14 mouse cellular contexts compared by ENCODE assay signal in genomic region chr6:146230373-146230788, GRCm38 (mm10).
DNase-seq lines count a peak whose midpoint lies in the region; ATAC-seq and TF ChIP-seq lines count a peak whose summit lies in the region.
"Had no signal": no experiment of that assay in that cellular context is flagged by ENCODE, and none has a peak within 500 bp of the region (broad histone marks: within the 10 kb centered on the region; RNA-seq: fewer than 3 reads in every experiment).

No protein-coding gene starts in this region.

- H3K27me3 ChIP-seq in forebrain, postnatal 0 days (ENCODE audit: insufficient read depth, low read length): no peaks in the 10 kb centered on the region
- H3K27me3 ChIP-seq in forebrain, embryonic 12.5 days: no peaks in the 10 kb centered on the region
- H3K27me3 ChIP-seq in liver, embryonic 15.5 days: no peaks in the 10 kb centered on the region
- H3K27me3 ChIP-seq in kidney, embryonic 14.5 days (ENCODE audit: control insufficient read depth, insufficient read depth, low read length): no peaks in the 10 kb centered on the region
- H3K27me3 ChIP-seq: limb, embryonic 15.5 days; midbrain, embryonic 12.5 days had no signal

- no peak overlapping the region for H3K4me2 ChIP-seq in forebrain, postnatal 0 days (ENCODE audit: low read depth)
- H3K4me2 ChIP-seq in forebrain, embryonic 12.5 days: no peak overlapping the region
- peak overlapping the region; percentile 73 for H3K4me2 ChIP-seq in liver, embryonic 15.5 days
- H3K4me2 ChIP-seq in kidney, embryonic 14.5 days (replicated peaks; ENCODE audit: low read depth, low read length): no peak overlapping the region
- H3K4me2 ChIP-seq: hindbrain, embryonic 14.5 days; limb, embryonic 15.5 days; midbrain, embryonic 12.5 days had no signal

- no peak overlapping the region for H3K27ac ChIP-seq in forebrain, postnatal 0 days (ENCODE audit: low read depth, low read length)
- no peak overlapping the region for H3K27ac ChIP-seq in forebrain, embryonic 12.5 days
- peak overlapping the region; percentile 90 for H3K27ac ChIP-seq in liver, embryonic 15.5 days (replicated peaks)
- no peak overlapping the region for H3K27ac ChIP-seq in kidney, embryonic 14.5 days (ENCODE audit: low read depth, low read length)
- H3K27ac ChIP-seq: forebrain, embryonic 10.5 days; hindbrain, embryonic 14.5 days; limb, embryonic 15.5 days; midbrain, embryonic 12.5 days had no signal

- H3K4me1 ChIP-seq in forebrain, postnatal 0 days (ENCODE audit: insufficient read depth): 0 out of 2 replicates have a peak, but pooled peaks cover 3% of the 10 kb centered on the region
- peaks cover 12% of the 10 kb centered on the region for H3K4me1 ChIP-seq in forebrain, embryonic 12.5 days
- H3K4me1 ChIP-seq in liver, embryonic 15.5 days (replicated peaks): peaks cover 52% of the 10 kb centered on the region
- H3K4me1 ChIP-seq in kidney, embryonic 14.5 days (ENCODE audit: control insufficient read depth, insufficient read depth, low read length): no peaks in the 10 kb centered on the region
- H3K4me1 ChIP-seq: limb, embryonic 15.5 days had no signal

- 51% methylated on average over 9 of the region's 9 CpGs for WGBS in forebrain, postnatal 0 days
- WGBS in forebrain, embryonic 12.5 days: 67% methylated on average over 9 of the region's 9 CpGs
- WGBS in liver, embryonic 15.5 days (ENCODE audit: insufficient replicate concordance): 23% methylated on average over 9 of the region's 9 CpGs
- 65% methylated on average over 9 of the region's 9 CpGs for WGBS in kidney, embryonic 14.5 days

- peak; percentile 40; the same call in 1 of the 2 replicates for ATAC-seq in forebrain, postnatal 0 days
- no peak for ATAC-seq in forebrain, embryonic 12.5 days (ENCODE audit: low FRiP score)
- ATAC-seq in liver, embryonic 15.5 days (ENCODE audit: insufficient read depth): peak; percentile 92
- no peak for ATAC-seq in kidney, embryonic 14.5 days (ENCODE audit: low FRiP score, low TSS enrichment)

- H3K4me3 ChIP-seq in forebrain, postnatal 0 days (ENCODE audit: low read depth, low read length): no peak overlapping the region
- no peak overlapping the region for H3K4me3 ChIP-seq in forebrain, embryonic 12.5 days (replicated peaks)
- peak overlapping the region; percentile 40 for H3K4me3 ChIP-seq in liver, embryonic 15.5 days (replicated peaks)
- H3K4me3 ChIP-seq in kidney, embryonic 14.5 days (ENCODE audit: low read length): no peak overlapping the region
- H3K4me3 ChIP-seq: forebrain, embryonic 10.5 days; limb, embryonic 15.5 days; midbrain, embryonic 12.5 days had no signal

- no peaks in the 10 kb centered on the region for H3K9me3 ChIP-seq in forebrain, postnatal 0 days (ENCODE audit: low read length)
- no peaks in the 10 kb centered on the region for H3K9me3 ChIP-seq in forebrain, embryonic 12.5 days
- H3K9me3 ChIP-seq in liver, embryonic 15.5 days (replicated peaks): no peaks in the 10 kb centered on the region
- no peaks in the 10 kb centered on the region for H3K9me3 ChIP-seq in kidney, embryonic 14.5 days (ENCODE audit: control insufficient read depth, low read length)
- H3K9me3 ChIP-seq: forebrain, embryonic 10.5 days; limb, embryonic 15.5 days; midbrain, embryonic 12.5 days had no signal

- H3K9ac ChIP-seq in forebrain, postnatal 0 days: no peak overlapping the region
- H3K9ac ChIP-seq in forebrain, embryonic 12.5 days: no peak overlapping the region
- H3K9ac ChIP-seq in liver, embryonic 15.5 days: peak overlapping the region; percentile 41
- no peak overlapping the region for H3K9ac ChIP-seq in kidney, embryonic 14.5 days (ENCODE audit: low read depth, low read length)
- H3K9ac ChIP-seq: hindbrain, embryonic 14.5 days; limb, embryonic 15.5 days; midbrain, embryonic 12.5 days had no signal

- no peaks in the 10 kb centered on the region for H3K36me3 ChIP-seq in forebrain, postnatal 0 days (ENCODE audit: insufficient read depth)
- no peaks in the 10 kb centered on the region for H3K36me3 ChIP-seq in forebrain, embryonic 12.5 days (replicated peaks)
- peaks cover 54% of the 10 kb centered on the region for H3K36me3 ChIP-seq in liver, embryonic 15.5 days (replicated peaks)
- no peaks in the 10 kb centered on the region for H3K36me3 ChIP-seq in kidney, embryonic 14.5 days (ENCODE audit: control insufficient read depth, insufficient read depth, low read length)
- H3K36me3 ChIP-seq: forebrain, embryonic 10.5 days; limb, embryonic 15.5 days; midbrain, embryonic 12.5 days had no signal

- no peak for DNase-seq in forebrain, postnatal 0 days
- DNase-seq in A20 (ENCODE audit: low read depth, low spot score): peak; percentile 39
- DNase-seq in c-Kit-positive CD71-positive TER-119-positive erythroid progenitor cells, embryonic 14.5 days (ENCODE audit: low spot score): peak; percentile 59
- no peak for DNase-seq in thymus, postnatal 10 days (ENCODE audit: low spot score in 2 of 2)
- no peak for DNase-seq in right cerebral cortex, postnatal 14 days
- DNase-seq: gastrocnemius, postnatal 14 days; kidney, postnatal 10 days had no signal

- no peak for TF ChIP-seq CTCF in forebrain, postnatal 0 days (IDR thresholded peaks at IDR 0.05; ENCODE audit: low read depth)

Comparison
In these comparisons a context has a peak if more than half of its experiments do, and no peak if none do; other contexts are left out.
1. ATAC-seq: peak in forebrain, postnatal 0 days (single experiment) and liver, embryonic 15.5 days (single experiment); none in forebrain, embryonic 12.5 days (single experiment) and kidney, embryonic 14.5 days (single experiment).
2. DNase-seq: peak in A20 (single experiment) and c-Kit-positive CD71-positive TER-119-positive erythroid progenitor cells, embryonic 14.5 days (single experiment); none in forebrain, postnatal 0 days (single experiment), thymus, postnatal 10 days (0 of 2) and right cerebral cortex, postnatal 14 days (single experiment).